Mouse (Mus musculus): ENCODE results near the gene Klhl8.

DNA sequence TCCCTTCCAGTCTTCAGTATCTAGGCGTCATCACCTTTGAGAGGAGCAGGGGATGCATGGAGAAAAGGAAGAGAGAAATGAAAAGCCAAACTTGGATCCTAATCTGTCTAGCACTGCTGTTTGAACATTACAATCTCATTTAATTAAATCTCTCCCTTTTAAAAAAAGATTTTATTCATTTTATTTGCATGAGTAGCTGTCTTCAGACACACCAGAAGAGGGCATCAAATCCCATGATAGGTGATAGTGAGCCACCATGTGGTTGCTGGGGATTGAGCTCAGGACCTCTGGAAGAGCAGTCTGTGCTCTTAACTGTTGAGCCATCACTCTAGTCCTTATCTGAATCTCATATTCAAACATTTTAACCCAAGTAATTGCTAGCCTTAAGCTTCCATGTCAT is 80.2 kb downstream of the Klhl8 start:
- TF ChIP-seq CTCF (IDR thresholded peaks at IDR 0.05; ENCODE audit: borderline replicate concordance, control insufficient read depth, extremely low read depth, insufficient read depth, low read length, poor library complexity) (no peak), POLR2A (IDR thresholded peaks at IDR 0.05; ENCODE audit: control insufficient read depth, extremely low read depth, insufficient read depth, low read length, poor library complexity) (no peak)
